Mouse (Mus musculus): ENCODE measurements around the gene Hoxb6.

Hoxb6 gene

GRCm38 (mm10) chr11:96314671-96315343 is 22.5 kb downstream of the Hoxb6 start:
- DNase-seq (ENCODE audit: extremely low read depth, low read depth, low spot score), result no peak

GRCm38 (mm10) chr11:96315344-96315681 is 23.0 kb downstream of the Hoxb6 start:
- DNase-seq (ENCODE audit: extremely low read depth, low read depth, low spot score), result no peak

DNA sequence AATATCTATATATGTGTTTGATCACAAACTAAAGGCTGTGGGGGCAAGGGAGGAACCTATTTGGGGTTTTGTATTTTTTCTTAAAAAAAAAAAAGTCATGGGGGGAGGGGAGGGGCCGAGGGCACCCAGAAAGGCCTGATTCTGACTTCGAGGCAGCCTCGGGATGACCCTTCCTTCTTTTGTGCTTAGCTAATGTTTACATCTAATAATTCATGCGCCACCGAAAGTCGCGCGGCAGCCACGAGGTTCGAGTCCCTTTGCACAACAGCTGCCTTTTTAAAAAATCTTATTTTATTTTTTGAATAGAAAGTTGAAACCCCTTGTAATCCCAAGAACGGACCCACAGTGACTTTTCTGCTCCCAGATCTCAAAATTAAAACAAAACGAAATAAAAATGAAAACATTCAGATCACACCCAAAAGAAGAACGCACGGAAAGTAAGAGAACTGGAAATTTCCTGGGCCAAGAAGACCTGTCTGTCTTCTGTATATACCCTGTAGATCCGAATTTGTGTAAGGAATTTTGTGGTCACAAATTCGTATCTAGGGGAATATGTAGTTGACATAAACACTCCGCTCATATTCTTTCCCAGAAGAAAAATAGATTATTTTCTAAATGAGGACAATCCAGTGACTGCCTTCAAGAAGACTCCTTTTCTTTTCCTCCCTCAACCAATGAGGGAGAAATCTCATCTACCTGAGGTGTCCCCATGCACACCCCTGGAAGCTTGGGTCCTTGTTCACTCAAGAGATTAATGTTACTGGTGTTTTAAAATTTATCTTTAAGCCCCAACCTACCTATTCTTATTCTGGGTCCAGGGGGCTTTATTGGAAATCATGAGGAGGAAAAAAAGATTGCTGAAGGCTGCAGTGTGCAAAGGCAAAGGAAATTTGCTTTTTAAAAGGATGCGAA is 24.7 kb downstream of the Hoxb6 start:
- DNase-seq (ENCODE audit: extremely low read depth, low read depth, low spot score), result no peak

- no peak for DNase-seq (ENCODE audit: extremely low read depth, low read depth, low spot score)
Observed at GRCm38 (mm10) chr11:96317608-96318367, 25.5 kb downstream of the Hoxb6 start, which contains the start of gene Hoxb4. TSS of gene Hoxb4 (plus strand) at chr11:96318267.

DNA sequence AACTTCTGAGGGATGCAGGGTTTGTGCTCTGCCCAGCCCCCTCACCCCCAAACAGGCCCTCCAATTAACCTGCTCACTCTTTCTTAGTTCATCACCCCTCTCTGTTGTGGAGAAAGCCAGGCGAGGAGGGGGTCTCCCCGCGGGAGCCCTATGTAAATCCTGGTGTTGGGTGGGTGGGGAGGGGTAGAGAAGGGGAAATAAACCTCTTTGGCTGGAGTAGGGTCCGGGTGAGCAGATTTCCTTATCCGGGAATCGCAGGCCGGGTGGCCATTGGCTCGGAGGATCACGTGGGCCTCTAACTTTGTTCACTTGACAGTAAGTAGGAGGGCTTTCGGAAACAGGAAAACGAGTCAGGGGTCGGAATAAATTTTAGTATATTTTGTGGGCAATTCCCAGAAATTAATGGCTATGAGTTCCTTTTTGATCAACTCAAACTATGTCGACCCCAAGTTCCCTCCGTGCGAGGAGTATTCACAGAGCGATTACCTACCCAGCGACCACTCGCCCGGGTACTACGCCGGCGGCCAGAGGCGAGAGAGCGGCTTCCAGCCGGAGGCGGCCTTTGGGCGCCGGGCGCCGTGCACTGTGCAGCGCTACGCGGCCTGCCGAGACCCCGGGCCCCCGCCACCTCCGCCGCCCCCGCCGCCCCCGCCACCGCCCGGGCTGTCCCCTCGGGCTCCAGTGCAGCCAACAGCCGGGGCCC is 26.2 kb downstream of the Hoxb6 start:
- DNase-seq (ENCODE audit: extremely low read depth, low read depth, low spot score), result no peak

DNA sequence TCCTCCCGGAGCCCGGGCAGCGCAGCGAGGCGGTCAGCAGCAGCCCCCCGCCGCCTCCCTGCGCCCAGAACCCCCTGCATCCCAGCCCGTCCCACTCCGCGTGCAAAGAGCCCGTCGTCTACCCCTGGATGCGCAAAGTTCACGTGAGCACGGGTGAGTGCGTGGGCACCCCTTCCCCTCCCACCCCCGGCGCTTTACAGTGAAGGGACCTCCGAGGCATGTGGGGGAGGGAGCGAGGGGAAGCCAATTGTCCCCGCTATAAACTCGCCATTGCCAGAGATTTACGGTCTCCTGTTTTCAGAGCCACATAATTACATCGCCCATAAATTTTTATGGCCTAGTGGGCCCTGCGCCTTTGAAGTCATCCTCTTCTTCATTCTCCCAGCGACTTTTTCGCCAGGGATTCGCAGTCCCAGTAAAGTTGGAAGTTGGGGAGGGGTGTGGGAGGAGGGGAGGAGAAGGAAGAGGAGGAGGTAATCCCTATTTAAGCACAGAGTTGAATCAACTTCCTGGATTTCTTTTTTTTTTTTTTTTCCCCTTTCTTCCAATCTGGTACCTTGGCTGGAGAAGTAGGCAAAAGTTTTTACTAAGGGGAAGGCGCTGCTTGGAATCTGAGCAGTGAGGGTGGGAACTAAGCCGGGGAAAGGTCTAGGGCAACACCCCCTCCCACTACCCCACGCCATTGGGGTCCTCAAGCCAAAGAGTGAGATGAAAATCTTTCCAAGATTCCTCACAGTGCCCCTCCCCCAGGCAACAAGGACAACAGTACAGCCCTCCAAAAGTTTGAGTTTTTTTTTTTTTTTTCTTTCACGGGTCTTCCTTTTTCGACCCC is 27.0 kb downstream of the Hoxb6 start:
- no peak for DNase-seq (ENCODE audit: extremely low read depth, low read depth, low spot score)

DNA sequence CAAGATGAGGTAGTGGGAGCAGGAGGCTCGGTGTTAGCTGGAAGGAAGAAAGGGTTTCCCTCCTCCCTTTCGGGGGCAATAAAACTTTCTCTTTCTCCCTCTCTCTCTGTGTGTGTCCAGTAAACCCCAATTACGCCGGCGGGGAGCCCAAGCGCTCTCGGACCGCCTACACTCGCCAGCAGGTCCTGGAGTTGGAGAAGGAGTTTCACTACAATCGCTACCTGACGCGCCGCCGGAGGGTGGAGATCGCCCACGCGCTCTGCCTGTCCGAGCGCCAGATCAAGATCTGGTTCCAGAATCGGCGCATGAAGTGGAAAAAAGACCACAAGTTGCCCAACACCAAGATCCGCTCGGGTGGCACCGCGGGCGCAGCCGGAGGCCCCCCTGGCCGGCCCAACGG is 27.6 kb downstream of the Hoxb6 start:
- DNase-seq (ENCODE audit: extremely low read depth, low read depth, low spot score), result no peak

- no peak for DNase-seq (ENCODE audit: extremely low read depth, low read depth, low spot score)
Observed at GRCm38 (mm10) chr11:96320688-96321087, 28.4 kb downstream of the Hoxb6 start.

- no peak for DNase-seq (ENCODE audit: extremely low read depth, low read depth, low spot score)
Observed at GRCm38 (mm10) chr11:96321846-96322245, 29.6 kb downstream of the Hoxb6 start.

DNA sequence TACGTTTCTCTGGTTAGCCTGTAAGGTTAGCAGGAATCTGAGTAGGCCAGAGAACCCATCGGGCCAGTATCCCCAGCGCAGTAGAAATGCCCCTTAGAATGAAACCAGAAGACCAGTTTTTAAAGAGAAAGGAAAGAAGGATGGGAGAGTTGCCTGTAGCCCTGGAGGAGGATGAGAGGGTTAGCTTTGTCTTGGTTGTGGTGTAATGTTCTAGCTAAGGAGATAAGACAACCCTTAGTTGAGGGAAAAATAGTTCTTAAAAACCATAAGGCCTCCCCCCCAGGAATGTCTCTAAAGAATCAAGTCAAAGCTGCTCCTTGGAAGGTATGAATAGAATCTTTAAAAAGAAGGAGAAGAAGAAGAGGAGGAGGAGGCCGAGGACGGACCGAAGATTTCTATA is 30.5 kb downstream of the Hoxb6 start:
- DNase-seq (ENCODE audit: extremely low read depth, low read depth, low spot score), result no peak

DNA sequence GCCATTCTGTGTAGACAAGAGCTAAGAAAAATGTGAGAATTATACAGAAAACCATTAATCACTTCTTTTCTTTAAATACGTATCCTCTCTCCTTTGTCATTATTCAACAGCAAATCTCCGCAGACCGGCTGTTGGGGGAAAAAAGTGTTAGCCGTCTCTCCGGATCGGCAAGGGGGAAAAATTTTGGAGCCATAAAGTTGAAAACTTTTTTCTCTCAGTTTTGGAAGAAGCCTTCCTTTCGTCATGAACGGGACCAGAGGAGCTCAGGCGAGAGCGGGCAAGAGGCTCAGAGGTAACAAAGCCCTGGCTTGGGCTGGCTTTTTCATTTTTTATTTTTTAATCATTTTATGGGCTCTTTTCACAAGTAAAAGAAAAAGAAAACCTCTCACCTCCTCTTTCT is 30.9 kb downstream of the Hoxb6 start, which contains the start of gene Hoxb3:
Hoxb3 (plus strand) TSS at position 173 of the 400 bp plus-strand sequence.
- DNase-seq (ENCODE audit: extremely low read depth, low read depth, low spot score), result no peak

DNA sequence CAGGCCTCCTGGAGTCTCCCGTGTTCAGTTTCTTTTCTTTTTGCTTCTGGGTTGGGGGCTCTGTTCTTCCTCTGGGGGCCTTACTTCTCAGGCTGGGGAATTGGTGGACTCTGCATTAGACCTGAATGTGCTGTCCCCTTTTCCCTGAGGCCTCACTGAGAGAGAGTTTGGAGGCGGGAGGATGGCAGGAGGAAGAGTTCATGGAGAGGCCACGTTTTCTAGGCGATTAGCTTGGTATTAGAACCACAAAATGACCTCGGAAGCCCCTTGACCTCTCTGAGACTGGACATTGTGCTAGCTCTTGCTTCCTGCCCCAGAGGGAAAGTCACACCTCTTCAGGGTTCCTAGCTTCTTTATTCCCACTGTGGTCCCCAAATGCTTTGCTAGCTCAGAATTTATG is 31.8 kb downstream of the Hoxb6 start:
- no peak for DNase-seq (ENCODE audit: extremely low read depth, low read depth, low spot score)

- no peak for DNase-seq (ENCODE audit: extremely low read depth, low read depth, low spot score)
Observed at GRCm38 (mm10) chr11:96324965-96325364, 32.7 kb downstream of the Hoxb6 start.

DNA sequence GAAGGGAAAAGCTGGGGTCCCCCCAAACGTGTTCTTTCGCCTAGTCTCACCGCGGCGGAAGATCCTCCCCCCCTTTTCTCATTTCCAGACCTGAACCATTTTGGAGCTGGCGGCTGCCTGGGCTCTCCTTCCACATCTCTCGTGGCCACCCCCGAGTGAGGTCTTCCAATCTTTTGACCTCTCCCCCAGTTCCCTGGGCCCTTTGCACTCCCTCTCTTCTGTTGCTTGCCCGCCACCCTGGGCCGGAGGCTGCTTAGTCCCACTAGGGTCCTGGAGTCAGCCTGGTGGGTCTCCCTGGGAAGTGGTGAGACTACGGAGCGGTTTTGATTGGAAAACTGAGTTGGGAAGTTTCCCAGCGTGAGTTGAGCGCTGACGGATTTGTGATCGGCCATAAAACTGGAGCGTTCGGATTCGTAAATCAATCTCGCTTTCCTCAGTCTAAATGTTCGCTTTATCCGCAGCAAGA is 33.5 kb downstream of the Hoxb6 start:
- no peak for DNase-seq (ENCODE audit: extremely low read depth, low read depth, low spot score)

DNA sequence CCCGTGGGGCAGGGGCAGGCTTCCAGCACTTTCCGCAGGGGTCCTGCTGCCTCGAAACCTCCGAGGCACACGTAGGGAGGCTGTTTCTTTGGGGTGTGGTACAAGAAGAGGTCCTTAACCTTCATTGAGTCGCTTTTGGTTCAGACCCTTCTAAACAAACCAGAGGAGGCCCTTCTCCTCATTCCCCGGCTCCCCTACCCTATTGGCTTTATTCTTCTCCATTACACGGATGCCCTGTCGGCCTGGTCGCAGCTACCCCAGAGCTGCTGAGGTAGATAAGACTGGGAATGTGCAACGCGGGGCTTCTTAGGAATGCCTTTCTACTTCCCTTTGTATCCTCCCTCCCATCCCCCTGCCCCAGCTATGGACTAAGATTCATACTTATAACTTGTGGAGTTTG is 34.4 kb downstream of the Hoxb6 start:
- DNase-seq (ENCODE audit: extremely low read depth, low read depth, low spot score), result no peak

- no peak for DNase-seq (ENCODE audit: extremely low read depth, low read depth, low spot score)
Observed at GRCm38 (mm10) chr11:96327122-96327521, 34.8 kb downstream of the Hoxb6 start.

GRCm38 (mm10) chr11:96327750-96328149 is 35.5 kb downstream of the Hoxb6 start:
- DNase-seq (ENCODE audit: extremely low read depth, low read depth, low spot score), result no peak

DNA sequence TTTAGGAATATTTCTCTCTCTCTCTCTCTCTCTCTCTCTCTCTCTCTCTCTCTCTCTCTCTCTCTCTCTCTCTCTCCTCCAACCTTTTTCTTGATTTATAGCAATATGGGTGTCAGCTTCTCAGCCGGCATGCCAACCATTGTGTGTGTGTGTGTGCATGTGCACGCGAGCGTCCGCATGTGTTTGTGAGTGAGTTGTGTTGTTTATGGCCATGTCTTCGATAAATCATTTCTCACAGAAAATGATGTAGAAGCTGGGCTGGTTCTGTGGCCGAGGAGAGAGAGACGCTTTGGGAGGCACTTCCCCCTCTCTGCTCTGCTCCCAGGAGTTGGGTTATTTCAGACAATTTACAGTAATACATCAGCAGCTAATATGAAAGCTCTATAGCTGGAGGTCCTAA is 36.3 kb downstream of the Hoxb6 start:
- DNase-seq (ENCODE audit: extremely low read depth, low read depth, low spot score), result no peak

DNA sequence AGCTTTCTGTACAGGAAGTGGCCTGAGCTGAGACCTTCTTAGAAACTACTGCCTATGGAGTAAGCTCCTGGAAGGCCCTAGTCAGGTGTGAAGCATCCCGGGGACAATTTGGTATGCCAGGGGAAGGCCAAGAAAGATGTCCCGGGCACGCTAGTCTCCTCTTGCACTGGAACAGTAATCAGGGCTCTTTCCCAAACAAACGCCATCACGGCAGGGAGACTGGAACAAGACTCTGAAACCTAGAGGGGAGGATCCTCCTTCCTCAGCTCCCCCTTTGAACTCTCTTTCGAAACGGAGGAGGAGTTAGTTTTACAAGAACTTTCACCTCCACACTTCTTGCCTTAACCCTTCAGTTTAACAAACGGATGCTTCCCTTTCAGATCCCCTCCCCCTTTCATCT is 39.8 kb downstream of the Hoxb6 start:
- no peak for DNase-seq (ENCODE audit: extremely low read depth, low read depth, low spot score)

- no peak for DNase-seq (ENCODE audit: extremely low read depth, low read depth, low spot score)
Observed at GRCm38 (mm10) chr11:96332618-96333032, 40.3 kb downstream of the Hoxb6 start.

All from fat pad, adult 2 months (tissue).